Mouse (Mus musculus): ENCODE data around the gene Nfix. TPM values are rescaled to one million over a fixed set of nuclear protein-coding genes. Genes with fewer than 3 reads are reported as not detected.

Nfix gene
- polyA plus RNA-seq, 1 experiment: not detected

GRCm38 (mm10) chr8:84668731-84669485 lies 131.2 kb downstream of the Nfix start:
- TF ChIP-seq CTCF (IDR thresholded peaks at IDR 0.05; ENCODE audit: insufficient read depth, low read depth, low read length) (no peak), POLR2A (IDR thresholded peaks at IDR 0.05; ENCODE audit: insufficient read depth, low read depth, low read length) (no peak)
- 75% methylated on average over 6 of the region's 6 CpGs for WGBS
- Histone ChIP-seq H3K27ac (ENCODE audit: insufficient read depth, low read depth, low read length) (no peak overlapping the region), H3K4me3 (ENCODE audit: insufficient read depth, low read depth, low read length) (no peak overlapping the region), H3K4me1 (ENCODE audit: control insufficient read depth, insufficient read depth, low read length) (peaks cover 4% of the 10 kb centered on the region; the same call in 1 of the 2 replicates)

- no peak overlapping the region for H3K4me3 ChIP-seq (ENCODE audit: insufficient read depth, low read depth, low read length)
- no peak for TF ChIP-seq POLR2A (IDR thresholded peaks at IDR 0.05; ENCODE audit: insufficient read depth, low read depth, low read length)
- 56% methylated on average over 1 of the region's 1 CpGs for WGBS
- H3K4me1 ChIP-seq (ENCODE audit: control insufficient read depth, insufficient read depth, low read length): peaks cover 8% of the 10 kb centered on the region
- H3K27ac ChIP-seq (ENCODE audit: insufficient read depth, low read depth, low read length): no peak overlapping the region
Measured at GRCm38 (mm10) chr8:84668081-84668480, 132.1 kb downstream of the Nfix start.

- 2% methylated on average over 14 of the region's 14 CpGs for WGBS
- TF ChIP-seq CTCF (IDR thresholded peaks at IDR 0.05; ENCODE audit: insufficient read depth, low read depth, low read length): no peak
- TF ChIP-seq POLR2A (IDR thresholded peaks at IDR 0.05; ENCODE audit: insufficient read depth, low read depth, low read length): no peak
- H3K27ac ChIP-seq (ENCODE audit: insufficient read depth, low read depth, low read length): peak overlapping the region; percentile 82
Measured at GRCm38 (mm10) chr8:84665385-84665893, 134.7 kb downstream of the Nfix start.

GRCm38 (mm10) chr8:84664566-84665384 lies 135.4 kb downstream of the Nfix start:
- no peak for TF ChIP-seq CTCF (IDR thresholded peaks at IDR 0.05; ENCODE audit: insufficient read depth, low read depth, low read length)
- TF ChIP-seq POLR2A (IDR thresholded peaks at IDR 0.05; ENCODE audit: insufficient read depth, low read depth, low read length): no peak
- H3K27ac ChIP-seq (ENCODE audit: insufficient read depth, low read depth, low read length): peak overlapping the region; percentile 82
- peak overlapping the region; percentile 79 for H3K4me3 ChIP-seq (ENCODE audit: insufficient read depth, low read depth, low read length)
- WGBS: under 1% methylated on average over 29 of the region's 29 CpGs
- H3K4me1 ChIP-seq (ENCODE audit: control insufficient read depth, insufficient read depth, low read length): peaks cover 26% of the 10 kb centered on the region

More at GRCm38 (mm10) chr8:84665385-84665893, 134.7 kb downstream of the Nfix start:
- H3K4me3 ChIP-seq (ENCODE audit: insufficient read depth, low read depth, low read length): peak overlapping the region; percentile 79
- peaks cover 20% of the 10 kb centered on the region for H3K4me1 ChIP-seq (ENCODE audit: control insufficient read depth, insufficient read depth, low read length)

- H3K4me3 ChIP-seq (ENCODE audit: insufficient read depth, low read depth, low read length): peak overlapping the region; percentile 79
- 4% methylated on average over 43 of the region's 43 CpGs for WGBS
- peaks cover 28% of the 10 kb centered on the region for H3K4me1 ChIP-seq (ENCODE audit: control insufficient read depth, insufficient read depth, low read length)
- no peak for TF ChIP-seq CTCF (IDR thresholded peaks at IDR 0.05; ENCODE audit: insufficient read depth, low read depth, low read length)
- TF ChIP-seq POLR2A (IDR thresholded peaks at IDR 0.05; ENCODE audit: insufficient read depth, low read depth, low read length): peak; percentile 43; the same call in 1 of the 2 replicates
- H3K27ac ChIP-seq (ENCODE audit: insufficient read depth, low read depth, low read length): peak overlapping the region; percentile 88
Measured at GRCm38 (mm10) chr8:84663483-84664327, 136.4 kb downstream of the Nfix start.

GRCm38 (mm10) chr8:84662581-84663065 lies 137.5 kb downstream of the Nfix start, which contains the start of gene Ier2:
Gene Ier2, minus strand, starts transcription at chr8:84662852.
- peak within 1 kb of the TSS; percentile 33 for H3K27ac ChIP-seq (ENCODE audit: insufficient read depth, low read depth, low read length)
- H3K4me3 ChIP-seq (ENCODE audit: insufficient read depth, low read depth, low read length): peak within 1 kb of the TSS; percentile 56
- WGBS: under 1% methylated on average over 27 of the region's 27 CpGs
- peaks cover 28% of the 10 kb centered on the region for H3K4me1 ChIP-seq (ENCODE audit: control insufficient read depth, insufficient read depth, low read length)
- TF ChIP-seq CTCF (IDR thresholded peaks at IDR 0.05; ENCODE audit: insufficient read depth, low read depth, low read length) (no peak), POLR2A (IDR thresholded peaks at IDR 0.05; ENCODE audit: insufficient read depth, low read depth, low read length) (peak; percentile 98)

GRCm38 (mm10) chr8:84661961-84662571 lies 138.1 kb downstream of the Nfix start:
- TF ChIP-seq CTCF (IDR thresholded peaks at IDR 0.05; ENCODE audit: insufficient read depth, low read depth, low read length): no peak
- TF ChIP-seq POLR2A (IDR thresholded peaks at IDR 0.05; ENCODE audit: insufficient read depth, low read depth, low read length): no peak
- Histone ChIP-seq H3K4me1 (ENCODE audit: control insufficient read depth, insufficient read depth, low read length) (peaks cover 28% of the 10 kb centered on the region), H3K27ac (ENCODE audit: insufficient read depth, low read depth, low read length) (peak overlapping the region; percentile 16), H3K4me3 (ENCODE audit: insufficient read depth, low read depth, low read length) (peak overlapping the region; percentile 56)
- 1% methylated on average over 61 of the region's 61 CpGs for WGBS

- peak overlapping the region; percentile 56 for H3K4me3 ChIP-seq (ENCODE audit: insufficient read depth, low read depth, low read length)
- 7% methylated on average over 24 of the region's 24 CpGs for WGBS
- TF ChIP-seq CTCF (IDR thresholded peaks at IDR 0.05; ENCODE audit: insufficient read depth, low read depth, low read length) (no peak), POLR2A (IDR thresholded peaks at IDR 0.05; ENCODE audit: insufficient read depth, low read depth, low read length) (no peak)
- peaks cover 33% of the 10 kb centered on the region for H3K4me1 ChIP-seq (ENCODE audit: control insufficient read depth, insufficient read depth, low read length)
- H3K27ac ChIP-seq (ENCODE audit: insufficient read depth, low read depth, low read length): 0 out of 2 replicates have a peak overlapping the region, but pooled peaks have one; percentile 4
Measured at GRCm38 (mm10) chr8:84661458-84661871, 138.7 kb downstream of the Nfix start.

All from olfactory bulb, adult 2 months (tissue).